Mouse (Mus musculus) G1E (cell line): ENCODE measurements around the gene Zzz3. TPM values are rescaled to one million over a fixed set of nuclear protein-coding genes. Genes with fewer than 3 reads are reported as not detected.

Experiments used
- ATAC-seq: 2 replicates; pipeline ENCODE4 v1.8.0; 2016; ENCODE audit warnings: mild to moderate bottlenecking; ENCODE audit not compliant: insufficient number of reproducible peaks, poor library complexity, low FRiP score, severe bottlenecking; ENCODE audit errors: extremely low read depth
- DNase-seq: peaks from one replicate; pipeline ENCODE4 v3.0.0; 2012; ENCODE audit warnings: low spot score
- H3K27me3 ChIP-seq: 2 replicates; pipeline ENCODE4 v1.6.1; 2012; ENCODE audit warnings: mild to moderate bottlenecking, low read length, inconsistent platforms; ENCODE audit not compliant: insufficient read depth
- H3K36me3 ChIP-seq: replicated peaks from 2 replicates; pipeline ENCODE3; 2012; ENCODE audit warnings: mild to moderate bottlenecking, inconsistent platforms
- H3K4me1 ChIP-seq: 2 replicates; pipeline ENCODE4 v1.6.1; 2012; ENCODE audit warnings: low read depth, low read length, inconsistent platforms, mixed read lengths; ENCODE audit not compliant: insufficient read depth
- H3K4me3 ChIP-seq: 2 replicates; pipeline ENCODE4 v1.5.1; 2012; ENCODE audit warnings: low read depth, mild to moderate bottlenecking, inconsistent platforms, low read length, moderate library complexity, mixed read lengths
- H3K9me3 ChIP-seq: replicated peaks from 2 replicates; pipeline ENCODE4 v1.6.1; 2012; ENCODE audit warnings: inconsistent platforms
- CTCF ChIP-seq: IDR thresholded peaks from 2 replicates; pipeline ENCODE4 v1.5.1; 2012; ENCODE audit warnings: low read depth, low read length, inconsistent platforms, mixed read lengths
- GATA1 ChIP-seq: IDR thresholded peaks from 2 replicates; pipeline ENCODE4 v1.6.1; 2012; ENCODE audit warnings: borderline replicate concordance, low read length, inconsistent platforms, mixed read lengths
- GATA2 ChIP-seq: IDR thresholded peaks from 2 replicates; pipeline ENCODE4 v1.6.1; 2012; ENCODE audit warnings: low read depth, low read length, inconsistent platforms, borderline replicate concordance
- POLR2AphosphoS5 ChIP-seq: IDR thresholded peaks from 2 replicates; pipeline ENCODE4 v1.6.1; 2012; ENCODE audit warnings: low read depth, low read length, inconsistent platforms; ENCODE audit not compliant: insufficient replicate concordance
- TAL1 ChIP-seq: conservative IDR thresholded peaks from 2 replicates; pipeline ENCODE4 v1.6.1; 2012; ENCODE audit warnings: low read depth, low read length, inconsistent platforms, mixed read lengths
- polyA plus RNA-seq: library from polyadenylated mRNA; stranded (reverse); fragments of >175 nt; gene quantifications from 2 replicates; pipeline ENCODE4 v1.2.3, GENCODE M21; 2012
- total RNA-seq, 2 experiments: library from RNA; stranded (forward) in 1 of 2; stranded (reverse) in 1 of 2; fragments of 200-1000 nt in 1 of 2; fragments of >200 nt in 1 of 2; fragmentation: Nextera tagmentation in 1 of 2; gene quantifications; 2 replicates each; pipeline ENCODE4 v1.2.3; 2014 to 2017

Zzz3 gene
- total and polyA plus RNA-seq, 3 experiments: 14.3 to 85.5 (median 64.4) TPM

DNA sequence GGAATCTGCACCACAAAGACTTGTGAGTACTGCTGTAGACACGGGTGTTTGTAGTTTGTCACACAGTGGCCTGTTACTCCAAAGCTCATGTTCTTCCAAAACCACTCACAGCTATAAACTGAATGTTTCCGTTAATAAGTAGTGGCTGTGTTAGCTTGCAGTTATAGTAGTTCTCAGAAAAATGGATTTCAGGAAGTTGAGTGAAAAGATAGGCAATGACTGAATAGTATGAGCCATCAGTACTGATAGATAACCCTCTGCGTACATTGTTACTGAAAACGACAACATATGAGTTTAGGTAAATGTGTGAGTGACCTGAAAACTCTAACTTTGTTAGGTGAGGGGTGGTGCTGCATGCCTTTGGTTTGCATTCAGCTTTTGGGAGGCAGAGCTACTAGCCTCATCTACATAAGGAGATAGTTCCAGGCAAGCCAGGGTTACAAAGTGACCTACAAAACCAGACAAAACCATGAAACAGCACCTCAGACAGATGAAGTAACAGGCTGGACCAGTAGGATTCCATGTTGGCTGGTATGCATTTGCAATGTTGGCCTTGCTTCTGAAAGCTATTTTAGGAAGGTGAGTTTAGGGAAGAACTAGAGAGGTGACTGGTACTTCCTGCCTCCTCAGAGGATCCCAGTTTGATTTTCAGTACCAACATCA is 10.8 kb downstream of the Zzz3 start:
- H3K9me3 ChIP-seq: no peaks in the 10 kb centered on the region
- no peak for TF ChIP-seq POLR2AphosphoS5
- no peak for TF ChIP-seq GATA1
- no peak for TF ChIP-seq TAL1
- no peak for TF ChIP-seq GATA2
- no peak for TF ChIP-seq CTCF
- peaks cover 19% of the 10 kb centered on the region for H3K36me3 ChIP-seq
- peaks cover 63% of the 10 kb centered on the region for H3K4me1 ChIP-seq
- no peaks in the 10 kb centered on the region for H3K27me3 ChIP-seq
- ATAC-seq (peak; percentile 76), DNase-seq (no peak)
- peak overlapping the region; percentile 2; the same call in 1 of the 2 replicates for H3K4me3 ChIP-seq

DNA sequence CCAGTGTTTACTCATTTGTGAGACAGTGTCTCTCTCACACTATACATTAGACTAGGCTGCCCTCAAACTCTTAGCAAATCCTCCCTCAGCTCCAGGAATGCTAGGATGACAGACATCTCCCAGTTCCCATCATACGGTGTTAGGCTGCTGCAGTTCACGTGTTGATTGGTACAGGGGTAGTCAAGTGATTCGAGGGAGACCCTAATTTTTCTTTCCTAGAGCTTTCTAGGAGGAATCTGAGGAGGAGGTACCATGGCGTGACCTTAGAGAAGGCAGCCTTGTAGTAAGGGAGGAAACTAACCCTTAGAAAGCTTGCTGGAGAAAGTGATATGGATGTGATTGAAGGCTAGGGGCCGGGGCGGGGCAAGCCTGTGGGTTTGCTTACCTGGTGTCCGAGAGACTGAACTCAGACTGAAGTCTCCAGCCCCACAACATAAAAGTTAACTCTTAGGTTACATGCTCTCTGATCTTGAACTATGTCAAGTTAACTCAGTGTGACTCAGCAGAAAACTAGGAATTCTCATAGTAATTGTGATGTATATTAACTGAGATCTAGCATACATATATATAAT is 15.8 kb downstream of the Zzz3 start:
- 0 out of 2 replicates have a peak, but pooled peaks have one; percentile 23 for ATAC-seq
- peaks cover 50% of the 10 kb centered on the region for H3K4me1 ChIP-seq

DNA sequence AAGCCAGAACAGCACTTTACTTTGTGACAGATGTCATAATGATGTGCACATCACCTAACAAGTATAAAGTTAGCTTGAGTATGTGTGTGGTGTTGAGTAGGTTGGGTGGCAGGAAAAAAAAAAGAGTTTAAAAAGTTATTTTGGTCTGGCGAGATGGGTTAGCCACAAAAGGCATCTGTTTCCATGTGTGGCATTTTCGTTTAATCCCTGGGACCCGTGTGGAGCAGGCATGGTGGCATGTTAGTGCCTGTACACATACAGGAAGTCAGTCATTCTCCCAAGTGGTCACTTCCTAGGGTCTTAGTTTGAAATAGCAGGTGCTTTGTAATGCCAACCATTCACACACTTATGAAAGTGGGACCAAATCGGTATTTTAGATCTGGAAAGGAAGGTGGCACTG is 17.1 kb downstream of the Zzz3 start:
- H3K27me3 ChIP-seq: no peaks in the 10 kb centered on the region
- no peak overlapping the region for H3K4me3 ChIP-seq
- TF ChIP-seq POLR2AphosphoS5 (no peak), GATA2 (no peak), TAL1 (no peak), CTCF (no peak), GATA1 (no peak)
- H3K36me3 ChIP-seq: peaks cover 13% of the 10 kb centered on the region
- no peaks in the 10 kb centered on the region for H3K9me3 ChIP-seq
- DNase-seq: no peak
- ATAC-seq: no peak
- peaks cover 46% of the 10 kb centered on the region for H3K4me1 ChIP-seq

More for the DNA sequence above, 15.8 kb downstream of the Zzz3 start:
- Histone ChIP-seq H3K36me3 (peaks cover 15% of the 10 kb centered on the region), H3K4me3 (no peak overlapping the region), H3K9me3 (no peaks in the 10 kb centered on the region), H3K27me3 (no peaks in the 10 kb centered on the region)
- TF ChIP-seq GATA1: no peak
- no peak for TF ChIP-seq GATA2
- no peak for TF ChIP-seq CTCF
- TF ChIP-seq TAL1: no peak
- TF ChIP-seq POLR2AphosphoS5: no peak
- no peak for DNase-seq

DNA sequence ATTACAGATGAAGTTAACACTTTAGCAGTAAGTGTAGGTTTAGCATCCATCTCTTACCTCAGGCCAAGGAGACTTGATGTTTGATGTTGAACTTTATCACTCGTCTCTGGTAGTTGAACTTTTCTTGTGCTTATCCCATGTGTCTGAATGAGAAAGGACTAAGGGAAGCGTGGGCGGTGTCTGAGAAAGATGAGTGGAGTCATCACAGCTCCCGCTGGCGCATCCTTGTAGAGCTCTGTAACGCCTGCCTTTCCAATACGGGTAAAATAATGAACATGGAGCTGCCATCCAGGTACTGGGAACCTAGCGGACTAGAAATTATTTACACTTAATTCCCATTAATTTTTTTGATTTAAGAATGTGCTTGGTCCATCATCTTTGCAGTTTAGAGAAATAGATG is 33.7 kb downstream of the Zzz3 start:
- H3K4me3 ChIP-seq: no peak overlapping the region

GRCm38 (mm10) chr3:152432677-152433076 is 37.4 kb downstream of the Zzz3 start:
- Histone ChIP-seq H3K4me3 (no peak overlapping the region), H3K36me3 (peaks cover 68% of the 10 kb centered on the region), H3K9me3 (no peaks in the 10 kb centered on the region), H3K27me3 (no peaks in the 10 kb centered on the region), H3K4me1 (peaks cover 19% of the 10 kb centered on the region; the same call in 1 of the 2 replicates)
- ATAC-seq (no peak), DNase-seq (no peak)
- no peak for TF ChIP-seq POLR2AphosphoS5
- no peak for TF ChIP-seq CTCF
- no peak for TF ChIP-seq GATA1
- no peak for TF ChIP-seq GATA2
- no peak for TF ChIP-seq TAL1

More for the DNA sequence above, 33.7 kb downstream of the Zzz3 start:
- Histone ChIP-seq H3K4me1 (peaks cover 13% of the 10 kb centered on the region; the same call in 1 of the 2 replicates), H3K9me3 (no peaks in the 10 kb centered on the region), H3K36me3 (peaks cover 59% of the 10 kb centered on the region), H3K27me3 (no peaks in the 10 kb centered on the region)
- ATAC-seq (no peak), DNase-seq (no peak)
- TF ChIP-seq GATA2 (no peak), TAL1 (no peak), POLR2AphosphoS5 (no peak), GATA1 (no peak), CTCF (no peak)

DNA sequence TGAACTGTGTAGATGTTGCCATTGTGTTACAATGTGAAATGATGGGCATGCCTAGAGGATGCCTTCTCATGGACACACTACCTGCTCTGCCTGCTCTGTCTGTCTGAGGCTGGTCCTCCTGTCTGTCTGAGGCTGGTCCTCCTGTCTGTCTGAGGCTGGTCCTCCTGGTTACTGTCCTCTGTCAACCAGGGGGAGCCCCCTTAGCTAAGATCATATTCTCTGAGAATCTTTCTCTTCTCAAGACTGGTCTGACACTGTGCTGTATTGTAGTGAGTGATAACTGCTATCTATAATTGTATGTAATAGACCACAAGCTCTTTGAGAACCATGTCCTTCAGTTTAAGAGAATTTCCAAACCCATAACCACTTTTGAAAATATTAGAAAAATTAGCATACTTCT is 40.3 kb downstream of the Zzz3 start:
- H3K27me3 ChIP-seq: no peaks in the 10 kb centered on the region
- ATAC-seq (no peak), DNase-seq (no peak)
- TF ChIP-seq GATA2 (no peak), CTCF (no peak), GATA1 (no peak), POLR2AphosphoS5 (no peak)
- peaks cover 63% of the 10 kb centered on the region for H3K36me3 ChIP-seq
- no peaks in the 10 kb centered on the region for H3K9me3 ChIP-seq
- H3K4me3 ChIP-seq: no peak overlapping the region
- H3K4me1 ChIP-seq: peaks cover 11% of the 10 kb centered on the region; the same call in 1 of the 2 replicates
